Mouse (Mus musculus): Measurements from ENCODE around the gene Grhl1. TPM values are rescaled to one million over a fixed set of nuclear protein-coding genes. Genes with fewer than 3 reads are reported as not detected.
"Not testable (repeated sequence)": the region's sequence is repeated elsewhere in the genome, so short reads cannot be mapped to it uniquely, and the experiment has no call there.

Grhl1 gene
- total RNA-seq (2017), result 0.29 to 3.6 TPM (median 1.4 TPM) in 3 replicates

GRCm38 (mm10) chr12:24571523-24572392 lies at the start of gene Grhl1:
Grhl1 (plus strand) TSS chr12:24572283.
- peak; percentile 99 for ATAC-seq (replicated peaks; ENCODE audit: insufficient number of reproducible peaks, low FRiP score, low TSS enrichment, poor library complexity, severe bottlenecking)

- ATAC-seq (replicated peaks; ENCODE audit: insufficient number of reproducible peaks, low FRiP score, low TSS enrichment, poor library complexity, severe bottlenecking), result not testable (repeated sequence)
Observed at GRCm38 (mm10) chr12:24525065-24525464, 47.0 kb upstream of the Grhl1 start.

- ATAC-seq (replicated peaks; ENCODE audit: insufficient number of reproducible peaks, low FRiP score, low TSS enrichment, poor library complexity, severe bottlenecking), result no peak
Observed at GRCm38 (mm10) chr12:24536390-24536789, 35.7 kb upstream of the Grhl1 start.

DNA sequence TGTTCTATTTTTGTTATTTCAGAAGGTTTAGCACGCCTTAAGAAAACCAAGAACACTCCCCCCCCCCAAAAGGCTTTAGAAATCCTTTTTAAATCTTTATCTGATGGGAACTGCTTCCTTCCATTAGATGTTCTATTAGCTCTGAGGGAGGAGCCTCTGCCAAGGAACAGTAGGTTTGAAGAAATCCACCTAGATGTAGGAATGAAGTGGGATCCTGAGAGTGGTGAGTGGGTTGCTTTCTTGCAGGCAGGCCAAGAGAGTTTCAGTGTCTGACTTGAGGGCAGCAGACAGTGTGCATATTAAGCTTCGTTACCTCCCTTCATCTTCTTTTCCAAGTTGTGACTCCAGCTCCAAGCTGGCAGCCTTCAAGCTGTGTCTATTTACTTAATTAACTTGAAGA lies 34.9 kb upstream of the Grhl1 start:
- no peak for ATAC-seq (replicated peaks; ENCODE audit: insufficient number of reproducible peaks, low FRiP score, low TSS enrichment, poor library complexity, severe bottlenecking)

DNA sequence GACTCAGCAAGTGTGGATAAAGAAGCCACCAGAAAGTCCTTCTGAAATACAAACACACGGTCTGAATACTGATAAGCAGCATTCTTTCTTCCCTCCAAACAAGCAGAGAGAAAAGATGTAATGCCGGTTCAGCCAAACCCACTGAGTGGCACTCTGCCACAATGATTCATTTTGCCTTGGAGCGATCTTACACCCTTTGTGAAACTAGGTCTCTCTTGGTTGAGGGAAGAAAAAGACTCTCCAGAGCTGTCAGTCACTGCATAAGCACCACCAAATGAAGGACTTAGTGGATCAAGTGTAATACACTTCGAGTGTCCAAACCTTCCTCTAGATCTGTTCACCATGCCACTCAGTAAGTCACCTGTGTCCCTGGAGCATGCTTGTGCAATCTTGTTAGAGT lies 34.1 kb upstream of the Grhl1 start:
- ATAC-seq (replicated peaks; ENCODE audit: insufficient number of reproducible peaks, low FRiP score, low TSS enrichment, poor library complexity, severe bottlenecking), result no peak

- no peak for ATAC-seq (replicated peaks; ENCODE audit: insufficient number of reproducible peaks, low FRiP score, low TSS enrichment, poor library complexity, severe bottlenecking)
Observed at GRCm38 (mm10) chr12:24541426-24542154, 30.5 kb upstream of the Grhl1 start.

DNA sequence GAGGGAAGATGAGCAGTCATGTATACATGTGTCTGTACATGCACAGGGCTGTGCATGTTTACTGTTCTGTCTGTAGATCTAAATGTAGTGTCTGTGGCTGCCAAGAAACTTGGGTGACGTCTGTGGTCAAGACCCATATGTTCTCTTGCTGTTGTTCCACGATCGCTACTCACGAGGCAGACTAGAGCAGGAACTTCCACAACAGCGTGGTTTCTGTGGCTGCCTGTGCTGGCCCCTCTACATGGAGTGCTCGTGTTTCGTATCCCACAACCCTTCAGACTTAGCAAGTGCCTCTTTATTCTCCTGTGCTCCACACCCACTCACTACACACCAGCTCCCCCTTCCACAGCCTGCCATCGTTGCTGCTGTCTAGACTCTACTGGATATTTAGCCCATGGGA lies 24.4 kb upstream of the Grhl1 start:
- ATAC-seq (replicated peaks; ENCODE audit: insufficient number of reproducible peaks, low FRiP score, low TSS enrichment, poor library complexity, severe bottlenecking), result no peak

- ATAC-seq (replicated peaks; ENCODE audit: insufficient number of reproducible peaks, low FRiP score, low TSS enrichment, poor library complexity, severe bottlenecking), result no peak
Observed at GRCm38 (mm10) chr12:24548885-24549284, 23.2 kb upstream of the Grhl1 start.

DNA sequence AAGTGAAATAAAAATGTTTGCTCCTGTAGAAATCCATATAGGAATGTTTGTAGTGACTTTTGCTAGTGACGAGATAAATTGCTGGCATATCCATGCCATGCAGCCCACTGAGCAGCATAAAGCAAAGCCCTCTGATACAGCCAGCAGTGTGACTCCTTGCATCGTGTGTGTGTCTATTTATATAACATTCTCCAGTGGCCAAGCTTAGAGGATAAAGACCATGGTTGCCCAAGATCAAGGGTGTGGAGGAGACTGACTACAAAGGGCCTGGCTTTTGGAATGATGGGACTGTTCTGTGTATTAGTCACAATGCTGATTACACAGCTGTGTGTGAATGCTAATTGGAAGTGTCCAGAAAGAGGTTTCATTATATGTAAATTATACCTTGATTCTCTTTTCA lies 19.6 kb upstream of the Grhl1 start:
- no peak for ATAC-seq (replicated peaks; ENCODE audit: insufficient number of reproducible peaks, low FRiP score, low TSS enrichment, poor library complexity, severe bottlenecking)

GRCm38 (mm10) chr12:24555976-24556375 lies 16.1 kb upstream of the Grhl1 start:
- no peak for ATAC-seq (replicated peaks; ENCODE audit: insufficient number of reproducible peaks, low FRiP score, low TSS enrichment, poor library complexity, severe bottlenecking)

- no peak for ATAC-seq (replicated peaks; ENCODE audit: insufficient number of reproducible peaks, low FRiP score, low TSS enrichment, poor library complexity, severe bottlenecking)
Observed at GRCm38 (mm10) chr12:24563395-24563960, 8.6 kb upstream of the Grhl1 start.

- no peak for ATAC-seq (replicated peaks; ENCODE audit: insufficient number of reproducible peaks, low FRiP score, low TSS enrichment, poor library complexity, severe bottlenecking)
Observed at GRCm38 (mm10) chr12:24565311-24565710, 6.8 kb upstream of the Grhl1 start.

DNA sequence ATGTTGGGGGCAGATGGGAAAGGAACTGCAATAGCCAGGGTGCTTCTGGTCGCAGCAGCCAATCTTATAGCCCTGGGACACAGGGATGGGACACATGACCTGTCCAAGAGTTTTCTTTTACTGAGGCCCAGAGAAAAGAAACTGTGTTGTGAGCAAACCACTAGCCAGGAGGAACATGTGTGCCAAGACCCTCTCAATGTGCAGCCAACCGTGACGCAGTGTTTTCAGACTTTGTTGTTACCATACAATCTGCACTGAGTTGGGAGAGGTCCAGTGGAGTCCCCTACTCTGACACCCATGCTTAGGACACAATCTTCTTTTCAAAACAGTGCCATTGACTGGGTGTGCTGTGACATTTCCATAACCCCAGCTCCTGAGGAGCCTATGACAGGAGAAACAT lies 4.5 kb upstream of the Grhl1 start:
- no peak for ATAC-seq (replicated peaks; ENCODE audit: insufficient number of reproducible peaks, low FRiP score, low TSS enrichment, poor library complexity, severe bottlenecking)

- no peak for ATAC-seq (replicated peaks; ENCODE audit: insufficient number of reproducible peaks, low FRiP score, low TSS enrichment, poor library complexity, severe bottlenecking)
Observed at GRCm38 (mm10) chr12:24572421-24573274, 565 bp downstream of the Grhl1 start.

DNA sequence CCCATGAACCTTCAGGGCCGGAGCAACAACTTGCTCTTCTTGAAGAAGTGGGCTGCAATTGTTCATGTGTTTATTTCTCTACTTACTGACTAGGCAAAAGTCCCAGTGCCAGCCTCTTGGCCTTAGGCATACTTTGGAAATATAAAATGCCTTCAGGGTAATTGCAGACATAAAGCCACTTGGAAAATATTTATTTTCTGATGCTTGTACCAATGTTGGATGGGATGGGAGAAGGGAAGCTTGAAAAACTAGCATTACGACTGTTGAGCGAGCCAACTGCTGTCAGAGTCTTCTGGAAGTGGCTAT lies 1.1 kb downstream of the Grhl1 start:
- ATAC-seq (replicated peaks; ENCODE audit: insufficient number of reproducible peaks, low FRiP score, low TSS enrichment, poor library complexity, severe bottlenecking), result no peak

- ATAC-seq (replicated peaks; ENCODE audit: insufficient number of reproducible peaks, low FRiP score, low TSS enrichment, poor library complexity, severe bottlenecking), result no peak
Observed at GRCm38 (mm10) chr12:24574870-24575269, 2.8 kb downstream of the Grhl1 start.

DNA sequence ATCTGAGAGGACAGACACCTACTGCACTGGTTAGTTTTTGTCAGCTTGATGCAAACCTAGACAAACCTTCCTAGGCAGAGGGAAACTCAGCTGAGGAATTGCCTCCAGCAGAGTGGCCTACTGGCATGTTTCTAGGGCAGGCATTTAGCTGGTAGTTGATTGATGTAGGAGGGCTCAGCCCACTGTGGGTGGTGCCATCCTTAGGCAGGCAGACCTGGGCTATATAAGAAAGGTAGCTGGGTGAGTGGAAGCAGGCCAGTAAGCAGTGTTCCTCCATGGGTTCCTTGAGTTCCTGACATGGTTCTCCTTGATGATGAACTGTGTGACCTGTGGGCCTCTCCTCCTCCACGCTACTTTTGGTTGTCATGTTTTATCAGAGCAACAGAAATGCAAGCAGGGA lies 8.4 kb downstream of the Grhl1 start:
- ATAC-seq (replicated peaks; ENCODE audit: insufficient number of reproducible peaks, low FRiP score, low TSS enrichment, poor library complexity, severe bottlenecking), result no peak

DNA sequence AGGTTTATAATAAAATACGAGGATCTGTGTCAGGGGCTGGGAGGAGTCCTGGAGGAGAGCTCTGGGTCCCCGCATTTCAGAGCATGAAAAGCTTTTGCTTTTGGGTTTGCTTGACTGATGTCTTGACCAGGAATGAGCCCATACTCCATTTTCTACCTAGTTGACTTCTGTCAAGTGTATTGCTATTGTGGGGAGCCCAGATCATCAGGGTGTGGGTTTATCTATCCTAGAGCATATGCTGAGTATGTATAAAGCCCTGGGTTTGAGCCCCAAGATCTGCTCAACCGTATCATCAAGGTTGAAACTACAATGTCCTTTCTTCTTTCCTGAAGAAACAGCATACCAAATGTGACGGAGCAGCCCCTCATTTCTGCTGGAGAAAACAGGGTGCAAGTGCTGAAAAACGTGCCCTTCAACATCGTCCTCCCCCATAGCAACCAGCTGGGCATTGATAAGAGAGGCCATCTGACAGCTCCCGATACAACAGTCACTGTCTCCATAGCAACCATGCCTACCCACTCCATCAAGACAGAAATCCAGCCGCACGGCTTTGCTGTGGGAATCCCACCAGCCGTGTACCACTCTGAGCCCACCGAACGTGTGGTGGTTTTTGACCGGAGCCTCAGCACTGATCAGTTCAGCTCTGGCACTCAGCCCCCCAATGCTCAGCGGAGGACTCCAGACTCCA lies 9.1 kb downstream of the Grhl1 start:
- no peak for ATAC-seq (replicated peaks; ENCODE audit: insufficient number of reproducible peaks, low FRiP score, low TSS enrichment, poor library complexity, severe bottlenecking)
